Mouse (Mus musculus) MEL (cell line): ENCODE measurements around the gene Gm20767.
"Not testable (repeated sequence)": the region's sequence is repeated elsewhere in the genome, so short reads cannot be mapped to it uniquely, and the experiment has no call there.

Source experiments
- CTCF ChIP-seq, 3 experiments: IDR thresholded peaks in 2 of 3; conservative IDR thresholded peaks in 1 of 3; 2 replicates each; pipeline ENCODE4 v1.5.1; 2011 to 2012; ENCODE audit warnings: low read length in 3 of 3, low read depth in 2 of 3, mild to moderate bottlenecking in 2 of 3, improper control_type of control experiment in 1 of 3, inconsistent platforms in 1 of 3, mixed read lengths in 1 of 3, moderate library complexity in 1 of 3; ENCODE audit not compliant: control insufficient read depth in 1 of 3, insufficient read depth in 1 of 3, poor library complexity in 1 of 3, severe bottlenecking in 1 of 3
- E2F4 ChIP-seq: IDR thresholded peaks from 2 replicates; pipeline ENCODE4 v1.6.1; 2011; ENCODE audit warnings: low read depth, low read length, improper control_type of control experiment, borderline replicate concordance
- EP300 ChIP-seq, 2 experiments: IDR thresholded peaks; 2 replicates each; pipeline ENCODE4 v1.6.1; 2011; ENCODE audit warnings: improper control_type of control experiment in 2 of 2, low read length in 2 of 2, low read depth in 1 of 2, mild to moderate bottlenecking in 1 of 2
- MAFK ChIP-seq: IDR thresholded peaks from 2 replicates; pipeline ENCODE4 v1.6.1; 2011; ENCODE audit warnings: low read depth, mild to moderate bottlenecking, low read length, improper control_type of control experiment, borderline replicate concordance
- MXI1 ChIP-seq: IDR thresholded peaks from 2 replicates; pipeline ENCODE4 v1.6.1; 2011; ENCODE audit warnings: mild to moderate bottlenecking, low read depth, low read length, improper control_type of control experiment
- MYC ChIP-seq: IDR thresholded peaks from 2 replicates; pipeline ENCODE4 v1.6.1; 2011; ENCODE audit warnings: low read depth, mild to moderate bottlenecking, low read length, improper control_type of control experiment, moderate library complexity
- POLR2A ChIP-seq, 2 experiments: IDR thresholded peaks; 2 replicates each; pipeline ENCODE4 v1.6.1; 2011 to 2012; ENCODE audit warnings: low read length in 2 of 2, mild to moderate bottlenecking in 2 of 2, control low read depth in 1 of 2, improper control_type of control experiment in 1 of 2, low read depth in 1 of 2, moderate library complexity in 1 of 2; ENCODE audit not compliant: control insufficient read depth in 1 of 2, insufficient read depth in 1 of 2, poor library complexity in 1 of 2
- SIN3A ChIP-seq: IDR thresholded peaks from 2 replicates; pipeline ENCODE4 v1.6.1; 2012; ENCODE audit warnings: low read length, improper control_type of control experiment, inconsistent platforms
- TAL1 ChIP-seq: IDR thresholded peaks from 2 replicates; pipeline ENCODE4 v1.6.1; 2012; ENCODE audit warnings: mild to moderate bottlenecking, inconsistent platforms, low read length, moderate library complexity, mixed read lengths
- TBP ChIP-seq: IDR thresholded peaks from 2 replicates; pipeline ENCODE4 v1.8.0; 2011; ENCODE audit warnings: low read depth, low read length, improper control_type of control experiment
- TCF12 ChIP-seq: IDR thresholded peaks from 2 replicates; pipeline ENCODE4 v1.6.1; 2014; ENCODE audit warnings: low read depth, mild to moderate bottlenecking, inconsistent platforms, low read length, improper control_type of control experiment, moderate library complexity
- USF1 ChIP-seq: IDR thresholded peaks from 2 replicates; pipeline ENCODE4 v1.6.1; 2014; ENCODE audit warnings: low read depth, mild to moderate bottlenecking, inconsistent platforms, low read length, improper control_type of control experiment, moderate library complexity
- ZC3H11A ChIP-seq: IDR thresholded peaks from 2 replicates; pipeline ENCODE4 v1.6.1; 2012; ENCODE audit warnings: low read depth, mild to moderate bottlenecking, inconsistent platforms, low read length, improper control_type of control experiment

GRCm38 (mm10) chr13:120142348-120142747 is 2.3 kb downstream of the Gm20767 start:
- not testable (repeated sequence) for TF ChIP-seq EP300 (IDR thresholded peaks at IDR 0.05; ENCODE audit: low read depth in 1 of 2, low read length in 2 of 2); CTCF (IDR thresholded peaks at IDR 0.05 in 2 of 3, conservative IDR thresholded peaks at IDR 0.05 in 1 of 3; ENCODE audit: control insufficient read depth in 1 of 3, insufficient read depth in 1 of 3, low read depth in 2 of 3, low read length in 3 of 3, poor library complexity in 1 of 3, severe bottlenecking in 1 of 3); POLR2A (IDR thresholded peaks at IDR 0.05; ENCODE audit: control insufficient read depth in 1 of 2, insufficient read depth in 1 of 2, low read depth in 1 of 2, low read length in 2 of 2, poor library complexity in 1 of 2); ZC3H11A; MYC; USF1; TBP; SIN3A; MAFK; MXI1; TAL1; TCF12; E2F4
